Mouse (Mus musculus): Measurements from ENCODE around the gene Lifr. TPM values are rescaled to one million over a fixed set of nuclear protein-coding genes. Genes with fewer than 3 reads are reported as not detected.

The Lifr gene
- total RNA-seq, 2 experiments from 2014 or later = 58.4 to 59.1 TPM

DNA sequence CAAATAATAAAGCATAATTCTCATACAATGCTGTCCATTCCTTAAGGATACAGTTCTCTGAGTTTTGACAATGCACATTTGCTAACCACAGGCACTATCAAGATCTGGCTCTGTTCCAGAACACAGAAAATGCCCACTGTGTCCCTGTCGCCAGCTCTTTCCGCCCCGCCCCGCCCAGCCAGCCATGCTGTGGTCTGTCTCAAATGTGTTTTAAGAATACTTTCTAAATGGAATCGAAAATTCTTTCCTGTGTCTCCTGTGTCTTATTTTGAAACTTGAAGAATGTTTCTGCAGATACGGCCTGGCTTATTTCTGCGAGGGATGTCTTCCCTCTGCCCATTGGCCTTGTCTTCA lies 64.3 kb downstream of the Lifr start:
- DNase-seq (ENCODE audit: low spot score in 2 of 2) = no peak

DNA sequence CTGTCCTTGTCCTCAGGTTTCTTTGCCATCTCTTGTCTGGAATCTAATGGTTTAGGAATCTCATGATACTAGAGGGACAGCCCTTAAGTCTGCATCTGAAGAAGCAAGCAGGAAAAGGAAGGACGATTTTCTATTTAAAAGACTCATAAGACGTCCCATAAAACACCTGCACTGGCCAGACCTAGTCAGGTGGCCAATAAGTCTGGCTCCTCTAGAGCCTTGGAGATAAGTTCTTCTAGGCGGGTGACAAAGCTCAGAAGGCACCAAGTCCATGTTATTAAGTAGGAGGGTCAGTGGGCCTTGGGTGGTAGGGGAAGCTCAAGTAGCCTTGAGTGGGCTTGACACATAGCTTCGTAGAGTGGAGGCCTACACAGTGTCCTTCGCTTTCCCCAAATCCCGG lies 67.2 kb downstream of the Lifr start:
- DNase-seq (ENCODE audit: low spot score in 2 of 2) = no peak

DNA sequence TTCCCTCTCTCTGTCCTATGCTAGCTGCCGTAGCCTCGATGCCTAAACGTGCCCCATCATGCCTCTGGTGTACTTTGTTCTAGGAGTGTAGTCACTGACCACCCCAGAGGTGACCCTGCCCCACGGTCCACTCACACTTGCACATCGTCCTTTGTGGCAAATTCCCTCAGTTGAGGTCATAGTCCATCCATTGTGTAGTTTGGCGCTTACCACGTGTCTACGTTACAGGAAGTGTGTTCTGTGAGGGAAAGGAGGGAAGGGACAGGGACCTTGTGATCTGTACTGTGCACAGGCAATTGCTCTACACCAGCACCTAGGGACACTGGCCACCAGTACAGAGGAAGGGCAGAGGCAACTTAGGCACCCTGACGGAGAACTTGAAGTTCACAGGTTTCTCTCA lies 69.5 kb downstream of the Lifr start:
- DNase-seq (ENCODE audit: low spot score in 2 of 2) = no peak

DNA sequence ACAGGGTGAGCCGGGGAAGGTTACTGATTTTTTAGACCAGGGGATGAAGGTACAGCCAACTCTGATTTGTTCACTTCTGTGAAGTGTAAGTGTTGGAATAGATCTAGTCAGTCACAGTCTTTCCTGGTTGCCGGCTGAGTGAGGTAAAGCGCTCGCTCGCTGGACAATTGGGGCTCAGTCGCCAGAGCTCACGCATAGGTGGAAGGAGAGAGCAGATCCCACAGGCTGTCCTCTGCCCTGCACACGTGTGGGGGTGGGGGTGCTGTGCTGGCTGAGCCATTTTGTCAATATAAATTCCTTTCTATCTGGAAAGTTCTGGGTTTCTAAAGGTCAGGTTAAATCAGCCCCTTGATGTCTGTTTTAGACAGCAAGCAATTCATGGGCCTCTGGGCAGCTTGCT lies 69.9 kb downstream of the Lifr start:
- no peak for DNase-seq (ENCODE audit: low spot score in 2 of 2)

DNA sequence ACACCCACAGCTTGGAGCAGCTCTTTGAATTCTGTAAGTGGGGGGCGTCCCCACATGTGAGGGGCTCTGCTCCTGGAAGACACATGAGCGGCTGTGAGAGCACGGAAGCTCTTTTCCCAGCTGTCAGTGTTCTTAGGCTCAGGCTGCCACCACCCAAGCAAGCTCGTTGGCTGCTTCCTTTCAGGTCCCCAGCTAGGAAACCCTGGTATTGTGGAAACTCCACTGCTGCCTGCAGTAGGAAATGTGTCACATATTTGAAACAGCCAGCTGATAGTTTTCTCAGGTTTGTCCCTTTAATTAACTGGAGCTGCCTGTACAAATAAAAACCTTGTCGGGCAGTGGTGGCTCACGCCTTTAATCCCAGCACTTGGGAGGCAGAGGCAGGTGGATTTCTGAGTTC lies 73.4 kb downstream of the Lifr start:
- no peak for DNase-seq (ENCODE audit: low spot score in 2 of 2)

DNA sequence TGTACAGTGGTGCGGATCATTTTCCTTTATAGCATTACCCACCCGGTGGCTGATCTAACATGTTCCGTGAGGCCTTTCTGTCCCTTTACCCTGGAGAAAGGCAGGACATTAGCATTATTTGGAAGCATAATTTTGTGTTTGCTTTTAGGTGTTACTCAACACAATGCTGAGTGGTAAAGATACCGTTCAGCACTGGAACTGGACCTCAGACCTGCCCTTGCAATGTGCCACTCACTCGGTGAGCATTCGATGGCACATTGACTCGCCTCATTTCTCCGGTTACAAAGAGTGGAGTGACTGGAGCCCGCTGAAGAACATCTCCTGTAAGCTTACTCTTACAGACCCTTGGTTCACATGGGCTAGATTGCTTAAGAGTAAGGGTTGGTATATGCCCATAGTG lies 76.3 kb downstream of the Lifr start:
- no peak for DNase-seq (ENCODE audit: low spot score in 2 of 2)

DNA sequence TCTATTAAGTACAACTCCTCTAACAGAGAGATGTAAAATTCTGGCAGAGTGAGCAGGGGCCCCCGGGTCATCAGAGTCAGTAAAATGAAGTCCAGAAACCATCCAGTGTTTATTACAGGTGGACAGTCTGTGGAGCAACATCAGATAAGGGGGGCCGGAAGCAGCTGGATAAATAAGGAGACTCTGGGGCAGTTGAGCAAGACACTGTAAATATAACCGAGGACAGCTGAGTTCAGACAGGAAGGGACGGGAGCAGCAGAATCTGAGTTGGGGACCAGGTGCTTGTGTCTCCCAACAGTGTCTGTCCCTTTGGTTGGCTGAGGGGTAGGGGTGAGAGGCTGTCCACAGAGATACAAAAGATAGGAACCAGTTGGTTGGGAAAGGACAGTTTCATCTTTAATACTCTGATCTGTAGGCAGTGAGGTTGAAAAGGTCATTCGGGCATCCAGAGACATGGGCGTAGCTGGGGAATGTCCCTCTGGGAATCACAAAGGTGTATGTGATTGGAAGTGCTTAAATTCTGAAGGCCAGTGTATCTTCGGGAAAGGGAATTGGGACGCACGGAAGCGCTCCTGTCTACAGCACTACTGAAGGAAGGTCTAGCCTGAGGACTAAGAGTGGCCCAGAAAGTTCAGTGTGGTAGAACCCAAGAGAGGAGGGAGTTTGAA lies 77.0 kb downstream of the Lifr start:
- DNase-seq (ENCODE audit: low spot score in 2 of 2) = no peak

DNA sequence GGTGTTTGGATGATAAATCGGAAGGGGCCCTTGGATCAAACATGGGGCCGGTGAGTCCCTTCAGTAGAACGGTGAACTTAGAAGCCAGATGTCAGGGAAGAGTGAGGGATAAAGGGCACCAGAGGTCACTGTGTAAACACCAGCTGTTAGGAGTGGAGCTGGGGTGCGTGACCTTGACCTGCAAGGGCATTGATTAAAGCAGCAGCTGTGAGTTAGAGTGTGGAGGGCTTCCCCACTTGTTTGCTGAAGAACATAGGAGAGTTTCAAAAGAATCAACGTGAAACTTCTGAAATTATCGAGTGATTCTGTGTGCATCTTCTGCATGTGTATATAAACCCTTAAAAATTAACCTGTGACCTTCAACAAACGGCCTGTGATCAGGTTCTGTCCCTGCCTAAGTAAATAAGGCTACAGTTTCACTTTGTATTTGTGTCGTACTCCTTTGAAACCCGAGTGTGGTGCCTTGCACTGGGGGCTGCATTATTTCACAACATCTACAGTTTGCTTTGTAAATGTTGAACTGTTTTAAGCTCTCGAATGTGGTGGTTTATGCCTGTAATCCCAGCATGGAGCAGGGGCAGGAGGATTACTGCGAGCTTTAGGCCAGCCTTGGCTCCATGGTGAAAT lies 77.6 kb downstream of the Lifr start:
- DNase-seq (ENCODE audit: low spot score in 2 of 2) = no peak

DNA sequence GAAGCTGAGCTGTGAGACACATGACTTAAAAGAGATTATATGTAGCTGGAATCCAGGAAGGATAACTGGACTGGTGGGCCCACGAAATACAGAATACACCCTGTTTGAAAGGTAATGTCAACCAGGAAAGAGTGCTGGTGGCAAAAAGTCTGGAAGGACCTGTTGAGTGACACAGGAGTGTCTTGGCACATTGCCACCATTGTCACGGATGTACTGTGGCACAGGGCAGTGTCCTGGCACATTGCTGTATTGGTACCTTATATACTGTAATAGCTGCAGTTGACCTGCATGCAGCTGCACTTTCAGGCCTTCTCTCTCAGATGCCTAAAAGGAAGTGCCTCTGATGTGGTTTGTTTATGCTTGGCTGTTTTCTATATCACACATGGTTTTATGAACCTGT lies 82.5 kb downstream of the Lifr start:
- no peak for DNase-seq (ENCODE audit: low spot score in 2 of 2)

DNA sequence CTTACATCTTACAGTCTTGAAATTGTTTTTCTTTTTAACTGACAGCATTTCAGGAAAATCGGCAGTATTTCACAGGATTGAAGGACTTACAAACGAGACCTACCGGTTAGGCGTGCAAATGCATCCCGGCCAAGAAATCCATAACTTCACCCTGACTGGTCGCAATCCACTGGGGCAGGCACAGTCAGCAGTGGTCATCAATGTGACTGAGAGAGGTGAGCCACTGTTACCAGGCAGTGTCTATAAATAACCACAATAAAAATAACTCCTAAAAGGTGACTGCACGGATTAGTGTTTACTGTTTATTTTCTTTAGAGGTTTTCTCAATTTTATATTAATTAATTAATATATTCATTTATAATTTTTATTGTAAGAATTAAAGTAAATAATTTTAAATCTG lies 82.9 kb downstream of the Lifr start:
- no peak for DNase-seq (ENCODE audit: low spot score in 2 of 2)

DNA sequence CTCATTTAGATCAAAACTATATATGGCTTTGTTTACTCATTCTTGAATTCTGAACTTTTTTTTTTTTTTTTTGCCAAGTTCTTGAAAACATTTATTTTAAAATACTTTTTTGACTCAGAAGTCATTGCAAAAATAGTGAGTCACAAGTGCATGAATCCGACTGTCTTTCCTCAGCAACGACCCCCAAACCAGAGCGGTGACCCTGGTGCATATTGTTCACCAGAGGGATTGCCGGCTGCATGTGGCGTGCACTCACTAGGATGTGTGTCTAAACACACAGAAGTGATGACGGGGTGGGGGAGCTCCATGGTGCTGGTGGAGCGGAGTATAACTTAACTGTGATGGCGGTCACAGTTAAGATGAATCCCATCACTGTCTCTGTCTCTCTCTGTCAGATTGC lies 83.4 kb downstream of the Lifr start:
- DNase-seq (ENCODE audit: low spot score in 2 of 2) = no peak

DNA sequence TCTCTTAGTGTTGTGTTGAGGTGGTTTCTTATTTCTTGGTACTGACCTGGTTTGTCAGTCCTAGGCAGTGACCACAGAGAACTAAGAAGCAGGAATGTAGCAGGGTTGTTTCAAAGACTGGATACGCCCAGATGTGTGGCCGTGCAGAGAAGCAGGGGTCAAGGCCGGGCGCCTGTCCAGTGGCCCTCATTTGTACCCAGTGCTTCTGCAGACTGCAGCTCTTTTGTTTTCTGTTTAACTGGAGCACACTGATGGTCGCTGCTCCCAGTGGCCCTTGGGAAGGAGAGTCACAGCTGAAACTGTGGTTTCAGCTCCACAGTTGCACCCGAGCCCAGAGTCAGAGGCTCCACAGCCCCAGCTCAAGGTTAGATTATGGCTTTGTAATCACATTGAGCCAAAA lies 90.2 kb downstream of the Lifr start:
- DNase-seq (ENCODE audit: low spot score in 2 of 2) = no peak

DNA sequence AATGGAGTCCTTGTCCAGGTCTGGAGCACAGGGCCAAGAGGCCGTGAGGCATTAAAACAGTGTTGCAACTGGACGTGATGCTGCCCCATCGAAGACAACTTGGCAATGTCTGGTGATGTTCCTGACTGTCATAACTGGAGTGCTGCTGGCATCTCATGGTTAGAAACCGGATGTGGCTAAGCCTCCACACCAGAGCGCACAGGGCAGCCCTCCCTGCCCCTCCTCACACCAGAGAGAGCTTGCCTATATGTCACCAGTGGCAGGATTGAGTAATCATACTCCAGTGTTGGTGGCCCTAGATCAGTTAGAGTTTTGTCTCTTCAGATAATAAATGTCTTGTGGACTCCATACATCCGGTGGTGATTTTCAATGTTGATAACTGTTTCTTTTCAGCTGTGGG lies 97.3 kb downstream of the Lifr start:
- DNase-seq (ENCODE audit: low spot score in 2 of 2) = no peak

DNA sequence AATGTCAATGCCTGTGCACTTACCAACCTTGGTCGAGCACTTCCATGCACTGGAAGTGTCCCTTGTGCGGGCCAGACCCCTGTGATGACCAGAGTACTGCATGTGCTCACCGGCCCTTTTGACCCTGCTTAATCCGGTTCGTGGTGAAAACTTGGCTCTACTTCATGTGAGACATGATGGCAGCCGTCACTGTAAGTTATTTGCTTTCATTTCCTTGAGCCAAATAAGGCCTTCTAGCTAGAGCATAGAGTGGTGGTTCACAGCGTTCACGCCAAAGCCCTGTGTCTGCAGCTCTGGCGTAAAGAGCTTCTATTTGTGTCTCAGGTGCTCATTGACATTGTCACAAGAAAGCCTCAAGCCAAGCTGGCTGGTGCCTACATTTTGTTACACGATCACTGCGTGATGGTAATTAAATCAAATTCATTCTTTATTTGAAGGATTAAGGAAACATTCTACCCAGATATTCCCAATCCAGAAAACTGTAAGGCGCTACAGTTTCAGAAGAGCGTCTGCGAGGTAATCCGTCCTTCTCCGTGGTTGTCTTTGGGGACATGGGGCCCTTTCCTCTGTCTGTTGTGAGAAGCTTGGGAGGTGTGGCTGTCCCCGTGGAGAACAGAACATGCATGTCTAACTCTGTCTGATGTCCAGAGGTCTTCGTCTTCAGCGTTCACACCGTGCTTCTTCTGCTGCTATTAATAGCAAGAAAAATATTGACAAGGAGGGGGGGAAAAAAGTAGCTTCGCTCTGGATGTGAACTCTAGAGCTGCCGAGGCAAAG lies 99.5 kb downstream of the Lifr start:
- no peak for DNase-seq (ENCODE audit: low spot score in 2 of 2)

DNA sequence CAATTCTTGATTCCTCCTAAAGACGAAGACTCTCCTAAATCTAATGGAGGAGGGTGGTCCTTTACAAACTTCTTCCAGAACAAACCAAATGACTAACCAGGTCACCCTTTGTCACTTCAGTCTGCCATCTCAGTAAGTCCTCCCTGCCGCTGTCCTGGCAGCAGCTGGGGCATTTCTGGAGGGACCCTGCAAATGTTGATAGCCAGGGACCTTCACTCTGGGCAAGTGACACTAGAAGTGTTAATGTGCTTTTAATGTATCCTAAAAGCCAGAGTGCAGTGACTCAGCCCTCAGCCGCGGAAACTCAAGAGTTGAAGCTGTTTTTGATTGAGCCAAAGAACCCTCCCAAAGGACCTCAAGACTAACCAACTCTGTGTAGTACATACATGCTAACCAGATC lies 100.7 kb downstream of the Lifr start:
- DNase-seq (ENCODE audit: low spot score in 2 of 2) = no peak

DNA sequence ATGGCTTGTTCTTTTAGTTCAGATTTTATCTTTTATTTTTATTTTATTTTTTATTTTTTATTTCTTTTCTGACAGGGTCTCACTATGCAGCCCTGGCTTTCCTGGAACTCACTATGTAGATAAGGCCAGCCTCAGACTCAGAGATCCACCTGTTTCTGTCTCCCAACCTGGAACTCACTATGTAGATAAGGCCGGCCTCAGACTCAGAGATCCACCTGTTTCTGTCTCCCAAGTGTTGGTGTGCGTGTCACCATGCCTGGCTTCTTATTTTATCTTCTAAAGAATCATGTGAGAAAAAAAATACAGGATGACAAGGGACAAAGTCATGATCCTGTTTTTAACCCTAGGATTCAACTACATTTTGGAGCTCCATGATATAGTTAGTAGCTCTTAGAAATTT lies 102.2 kb downstream of the Lifr start:
- no peak for DNase-seq (ENCODE audit: low spot score in 2 of 2)

DNA sequence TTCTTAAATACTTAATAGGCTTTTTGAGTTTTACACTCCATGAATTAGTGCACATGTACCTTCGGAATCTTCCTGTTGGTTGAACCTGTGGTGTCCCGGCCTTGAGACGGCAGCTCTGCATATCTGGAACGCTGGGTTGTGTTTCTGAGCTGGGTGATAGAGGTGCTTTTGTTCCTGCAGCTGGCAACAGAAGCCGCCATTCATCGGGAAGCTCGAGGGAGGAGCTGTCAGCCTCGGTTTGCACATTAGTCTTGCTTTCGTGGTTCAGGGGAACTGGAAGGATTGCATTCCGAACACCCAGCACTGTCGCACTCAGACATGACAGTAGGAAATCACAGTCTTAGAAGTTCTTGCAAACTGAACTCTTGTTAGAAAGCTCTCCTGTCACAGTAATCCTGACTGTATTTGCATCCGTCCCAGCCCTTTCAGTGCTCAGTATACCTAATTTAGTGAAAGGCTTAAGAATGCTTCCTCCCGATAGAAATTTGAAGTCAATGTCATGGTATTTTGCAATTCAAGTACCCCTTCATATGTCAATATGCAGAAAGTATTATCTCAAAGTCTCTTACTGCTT lies 103.8 kb downstream of the Lifr start:
- no peak for DNase-seq (ENCODE audit: low spot score in 2 of 2)

DNA sequence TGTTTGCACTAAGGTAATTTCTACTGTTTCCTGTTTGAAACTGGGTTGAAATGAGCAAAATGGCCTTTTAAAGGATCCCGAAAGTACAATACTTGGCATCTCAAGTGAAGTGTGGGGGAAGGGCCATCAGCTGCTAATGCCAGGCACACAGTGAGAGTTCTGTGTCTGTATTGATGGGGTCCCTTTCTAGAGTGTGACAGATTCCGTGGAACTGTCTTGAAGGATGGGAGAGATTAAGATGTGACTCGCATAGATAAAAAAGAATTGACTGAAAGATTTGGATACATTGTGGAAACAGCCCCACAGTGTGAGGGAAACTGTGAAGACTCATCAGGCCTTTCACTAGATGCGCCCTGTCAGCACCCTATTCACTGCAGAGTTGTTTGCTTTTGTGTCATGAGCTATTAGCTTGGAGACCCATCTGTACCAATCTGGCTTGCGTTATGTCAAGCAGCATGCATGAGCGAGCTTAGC lies 104.4 kb downstream of the Lifr start:
- no peak for DNase-seq (ENCODE audit: low spot score in 2 of 2)

DNA sequence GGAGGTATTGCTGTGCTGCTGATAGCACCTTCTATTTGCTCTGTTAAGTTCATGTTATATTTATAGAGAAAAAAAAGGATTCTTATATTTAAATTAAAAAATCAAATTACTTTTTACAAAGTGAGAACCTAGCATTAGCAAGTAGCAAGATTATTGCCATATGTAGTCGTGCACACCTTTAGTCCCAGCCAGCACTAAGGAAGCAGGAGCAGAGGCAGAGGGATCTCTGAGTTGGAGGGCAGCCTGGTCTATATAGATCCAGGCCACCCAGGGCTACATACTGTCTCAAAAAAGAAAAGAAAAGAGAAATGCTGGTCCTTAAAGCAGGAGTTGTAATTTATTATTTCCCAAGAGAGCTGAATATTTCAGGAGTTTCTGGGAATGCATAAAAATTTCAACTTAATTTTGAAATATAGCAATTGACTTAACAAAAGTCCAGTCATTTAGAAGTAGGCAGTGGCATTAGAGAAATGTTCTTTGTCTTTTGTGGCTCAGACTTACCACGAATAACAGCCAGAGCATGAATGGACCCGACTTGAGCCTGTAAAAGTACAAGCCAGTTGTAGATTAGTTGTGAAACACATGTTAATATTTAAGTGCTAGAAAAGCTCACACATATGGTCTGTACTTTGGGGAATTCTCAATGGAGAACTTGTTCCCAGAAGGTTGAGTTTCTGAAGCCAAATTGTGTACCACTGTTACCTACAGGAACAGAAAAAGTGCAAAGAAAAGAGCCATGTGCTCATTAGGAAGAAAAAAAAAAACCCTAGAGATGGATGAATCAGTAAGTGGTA lies 107.4 kb downstream of the Lifr start:
- DNase-seq (ENCODE audit: low spot score in 2 of 2) = no peak

DNA sequence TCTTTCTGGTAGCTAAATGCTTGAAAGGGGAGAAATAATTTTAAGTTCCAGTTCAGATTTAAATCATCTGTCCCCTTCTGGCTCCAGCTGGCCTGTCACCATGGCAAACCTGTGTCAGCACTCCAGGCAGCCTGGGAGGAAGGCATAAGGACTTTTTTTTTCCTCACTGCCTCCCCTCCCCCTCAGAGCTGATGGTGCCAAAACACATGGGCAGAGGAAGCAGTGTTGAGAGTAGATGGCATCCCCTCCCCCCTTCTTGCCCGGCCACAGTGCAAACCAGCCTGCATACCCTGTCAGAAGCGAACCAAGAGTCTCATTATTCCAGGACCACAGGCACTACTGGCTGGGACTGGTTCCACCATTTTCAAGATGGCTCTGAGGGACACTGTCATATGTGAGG lies 108.4 kb downstream of the Lifr start:
- no peak for DNase-seq (ENCODE audit: low spot score in 2 of 2)

DNA sequence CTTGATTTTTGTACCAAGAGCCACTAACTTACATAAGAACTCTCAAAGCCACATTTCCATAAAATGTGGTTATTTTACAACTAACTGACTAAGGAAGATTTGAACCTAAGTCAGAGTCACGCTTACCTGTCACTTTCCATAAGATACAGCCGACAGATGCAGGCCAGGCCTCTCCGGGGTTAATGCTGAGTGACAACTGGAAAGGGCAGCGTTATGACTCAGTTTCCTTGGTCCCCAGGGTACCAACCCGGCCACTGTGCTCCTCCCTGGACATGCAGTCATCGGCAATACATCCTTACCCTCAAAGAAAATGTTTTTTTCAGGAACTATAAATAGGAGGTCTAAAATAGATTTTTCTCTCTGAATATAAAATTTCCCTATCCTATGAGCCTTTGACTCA lies 109.9 kb downstream of the Lifr start:
- DNase-seq (ENCODE audit: low spot score in 2 of 2) = no peak

Measured in gastrocnemius, postnatal 4 days (tissue).